Mouse (Mus musculus) intestine, postnatal 0 days (tissue): ENCODE data around the gene D5Ertd579e. TPM values are rescaled to one million over a fixed set of nuclear protein-coding genes. Genes with fewer than 3 reads are reported as not detected.
A peak's percentile ranks its signal among the peaks of the same experiment; 100 is the strongest.

ENCODE experiments used
- ATAC-seq: fragments of 200-750 bp; cut with Nextera tagmentation; 2 replicates; pipeline ENCODE4 v1.8.0; 2017; ENCODE audit warnings: mild to moderate bottlenecking, moderate TSS enrichment, moderate library complexity
- H3K27ac ChIP-seq: fragments of 300-500 bp; sonication (generic); 2 replicates; pipeline ENCODE4 v1.5.1; 2014; ENCODE audit warnings: mild to moderate bottlenecking, low read depth, low read length, moderate library complexity
- H3K27me3 ChIP-seq: fragments of 300-500 bp; sonication (generic); replicated peaks from 2 replicates; pipeline ENCODE4 v1.6.1; 2014; ENCODE audit warnings: low read length, mixed read lengths; ENCODE audit not compliant: control insufficient read depth, insufficient read depth
- H3K36me3 ChIP-seq: fragments of 300-500 bp; sonication (generic); 2 replicates; pipeline ENCODE4 v1.6.1; 2014; ENCODE audit warnings: mild to moderate bottlenecking, moderate library complexity; ENCODE audit not compliant: control insufficient read depth, insufficient read depth
- H3K4me1 ChIP-seq: fragments of 300-500 bp; sonication (generic); replicated peaks from 2 replicates; pipeline ENCODE4 v1.6.1; 2014; ENCODE audit warnings: antibody characterized with exemption, low read length, mixed read lengths; ENCODE audit not compliant: control insufficient read depth, insufficient read depth
- H3K4me2 ChIP-seq: fragments of 300-500 bp; sonication (generic); replicated peaks from 2 replicates; pipeline ENCODE4 v1.6.1; 2014; ENCODE audit warnings: low read depth, mild to moderate bottlenecking, moderate library complexity
- H3K4me3 ChIP-seq: fragments of 300-500 bp; sonication (generic); 2 replicates; pipeline ENCODE4 v1.5.1; 2014; ENCODE audit warnings: low read depth, low read length
- H3K9ac ChIP-seq: fragments of 300-500 bp; sonication (generic); 2 replicates; pipeline ENCODE4 v1.6.1; 2014; ENCODE audit warnings: mild to moderate bottlenecking, low read depth, low read length
- H3K9me3 ChIP-seq: fragments of 300-500 bp; sonication (generic); 2 replicates; pipeline ENCODE4 v1.6.1; 2016; ENCODE audit warnings: mixed run types; ENCODE audit not compliant: control insufficient read depth
- CTCF ChIP-seq: sonication (generic); IDR thresholded peaks from 2 replicates; pipeline ENCODE4 v1.5.1; 2016; ENCODE audit warnings: low read depth, mild to moderate bottlenecking, control low read depth, antibody characterized with exemption, moderate library complexity
- WGBS: fragments of 180-500 bp; shearing (Covaris S2); extraction: QIAGEN DNeasy Blood & Tissue Kit; methylation state at CpG from one replicate; pipeline ENCODE4 v1.1.7; 2014; 5-methylcytosine and 5-hydroxymethylcytosine counted together
- polyA plus RNA-seq: library from polyadenylated mRNA; unstranded; fragments of >200 nt; fragmentation: Nextera tagmentation; extraction: Ambion mirVana; gene quantifications from 2 replicates; pipeline ENCODE4 v1.2.1, GENCODE M21; 2015

Gene D5Ertd579e
- polyA plus RNA-seq, 1 experiment from 2014 or later = 19.6 TPM

DNA sequence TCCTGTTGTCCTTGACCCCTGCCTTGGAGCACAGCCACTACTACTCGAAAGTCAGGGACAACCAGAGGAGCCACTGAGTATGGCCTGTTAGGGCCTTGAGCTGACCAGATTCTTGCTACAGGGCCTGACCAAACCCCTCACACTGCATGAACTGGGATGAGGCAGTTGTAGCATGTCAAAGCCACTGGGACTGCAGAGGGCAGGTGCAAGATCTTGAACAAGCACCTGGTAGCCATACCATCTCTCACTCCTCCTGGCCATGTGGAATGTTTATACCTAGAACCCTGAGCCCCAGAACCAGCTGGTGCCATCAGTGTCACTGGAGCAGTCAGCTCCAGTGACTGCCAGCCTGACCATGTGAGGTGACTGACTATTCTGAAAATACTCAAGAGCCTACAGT, 96.9 kb downstream of the D5Ertd579e start:
- WGBS = 78% methylated on average over 1 of the region's 1 CpGs
- no peak for TF ChIP-seq CTCF
- ATAC-seq = no peak
- Histone ChIP-seq H3K9ac (no peak overlapping the region), H3K4me3 (no peak overlapping the region), H3K4me1 (no peaks in the 10 kb centered on the region), H3K36me3 (peaks cover 40% of the 10 kb centered on the region), H3K27me3 (no peaks in the 10 kb centered on the region), H3K4me2 (no peak overlapping the region), H3K27ac (no peak overlapping the region), H3K9me3 (no peaks in the 10 kb centered on the region)

DNA sequence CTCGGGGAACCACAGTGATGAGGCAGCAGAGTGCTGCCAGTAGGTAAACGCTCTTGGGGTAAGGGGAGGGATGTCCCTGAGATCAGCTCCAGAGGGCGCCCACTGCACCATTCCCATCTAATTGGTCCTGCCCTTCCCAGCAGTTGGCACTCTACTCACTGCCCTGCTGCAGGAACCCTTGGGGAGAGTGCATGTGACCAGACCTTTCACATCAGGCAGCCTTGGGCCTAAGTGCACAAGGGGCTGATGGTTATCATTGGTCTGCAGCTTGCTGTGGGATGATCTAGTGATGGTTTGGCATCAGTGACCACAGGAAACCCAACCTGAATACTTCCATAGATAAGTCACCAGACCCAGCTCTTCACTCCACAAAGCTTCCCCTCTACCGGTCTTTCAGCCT, 98.2 kb downstream of the D5Ertd579e start:
- Histone ChIP-seq H3K9ac (no peak overlapping the region), H3K4me3 (no peak overlapping the region), H3K9me3 (no peaks in the 10 kb centered on the region), H3K36me3 (peaks cover 27% of the 10 kb centered on the region), H3K27ac (no peak overlapping the region), H3K4me1 (no peaks in the 10 kb centered on the region), H3K4me2 (no peak overlapping the region), H3K27me3 (no peaks in the 10 kb centered on the region)
- TF ChIP-seq CTCF = peak; percentile 64
- WGBS = 30% methylated on average over 4 of the region's 4 CpGs
- no peak for ATAC-seq

DNA sequence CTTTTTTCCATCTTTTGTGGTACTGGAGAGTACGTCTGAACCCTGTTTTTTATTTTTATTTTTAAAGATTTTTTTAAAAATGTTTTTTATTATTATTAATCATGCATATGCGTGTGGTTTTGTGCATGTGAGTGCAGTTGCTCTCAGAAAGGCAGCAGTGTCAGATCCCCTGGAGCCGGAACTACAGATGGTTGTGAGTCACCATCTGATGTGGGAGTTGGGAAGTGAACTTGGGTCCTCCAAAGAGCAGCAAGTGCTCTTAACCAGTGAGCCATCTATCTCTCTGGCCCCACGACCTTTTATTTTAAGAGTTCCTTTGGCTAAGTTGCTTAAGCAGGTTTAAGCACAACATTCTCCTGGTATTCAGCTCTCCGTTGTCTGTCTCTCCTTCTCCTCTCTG, 99.6 kb downstream of the D5Ertd579e start:
- 67% methylated on average over 5 of the region's 5 CpGs for WGBS
- H3K27me3 ChIP-seq = no peaks in the 10 kb centered on the region
- no peak for ATAC-seq
- H3K4me1 ChIP-seq = no peaks in the 10 kb centered on the region
- H3K9ac ChIP-seq = no peak overlapping the region
- no peaks in the 10 kb centered on the region for H3K9me3 ChIP-seq
- H3K4me3 ChIP-seq = no peak overlapping the region
- H3K4me2 ChIP-seq = no peak overlapping the region
- no peak overlapping the region for H3K27ac ChIP-seq
- peaks cover 13% of the 10 kb centered on the region for H3K36me3 ChIP-seq
- TF ChIP-seq CTCF = no peak

DNA sequence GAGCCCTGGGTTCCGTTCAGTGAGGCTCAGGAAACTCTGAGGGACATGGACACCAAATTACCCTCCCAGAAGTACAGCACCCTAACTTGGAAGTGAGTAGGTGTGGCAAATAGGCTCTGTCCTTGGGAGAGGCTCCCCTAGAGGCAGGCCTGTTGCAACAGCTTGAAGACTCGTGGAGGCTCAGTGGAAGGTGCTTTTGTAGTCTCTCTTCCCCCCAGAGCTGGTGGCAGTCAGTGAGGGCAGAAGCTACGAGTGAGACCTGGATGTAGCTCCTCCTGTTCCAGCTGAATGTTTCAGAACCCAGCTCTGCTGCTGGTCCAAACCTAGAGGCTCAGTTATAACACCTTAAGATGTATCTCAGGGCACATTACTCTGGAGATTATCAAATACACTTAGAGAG, 100.7 kb downstream of the D5Ertd579e start:
- ATAC-seq = no peak
- Histone ChIP-seq H3K27ac (no peak overlapping the region), H3K27me3 (no peaks in the 10 kb centered on the region), H3K9ac (no peak overlapping the region), H3K9me3 (no peaks in the 10 kb centered on the region), H3K36me3 (peaks cover 6% of the 10 kb centered on the region; the same call in 1 of the 2 replicates), H3K4me3 (no peak overlapping the region), H3K4me1 (no peaks in the 10 kb centered on the region), H3K4me2 (no peak overlapping the region)
- TF ChIP-seq CTCF = peak; percentile 44
- whole genome bisulfite sequencing = 32% methylated on average over 3 of the region's 3 CpGs

DNA sequence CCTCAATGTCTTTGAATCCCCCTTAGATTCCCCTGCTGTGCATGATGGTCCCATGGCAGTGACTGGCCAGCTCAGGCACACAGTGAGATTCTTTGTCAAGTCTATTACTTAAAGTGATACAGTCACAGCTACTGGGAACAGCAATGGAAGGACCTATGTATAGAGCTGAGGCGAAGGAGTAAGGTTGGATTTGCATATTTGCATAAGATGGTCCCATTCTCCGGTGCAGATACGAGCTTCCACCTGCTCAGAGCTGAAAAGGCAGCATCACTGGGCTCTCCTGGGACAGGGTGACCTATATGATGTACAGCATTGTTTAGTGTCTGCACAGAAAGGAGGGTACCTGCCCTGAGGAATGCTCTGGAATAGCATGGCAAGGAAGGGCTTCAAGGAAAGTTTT, 101.5 kb downstream of the D5Ertd579e start:
- Histone ChIP-seq H3K27ac (no peak overlapping the region), H3K4me1 (no peaks in the 10 kb centered on the region), H3K36me3 (peaks cover under 1% of the 10 kb centered on the region; the same call in 1 of the 2 replicates), H3K9me3 (no peaks in the 10 kb centered on the region), H3K4me2 (no peak overlapping the region), H3K9ac (no peak overlapping the region), H3K4me3 (no peak overlapping the region), H3K27me3 (no peaks in the 10 kb centered on the region)
- no peak for TF ChIP-seq CTCF
- 84% methylated on average over 3 of the region's 3 CpGs for WGBS
- ATAC-seq = no peak

DNA sequence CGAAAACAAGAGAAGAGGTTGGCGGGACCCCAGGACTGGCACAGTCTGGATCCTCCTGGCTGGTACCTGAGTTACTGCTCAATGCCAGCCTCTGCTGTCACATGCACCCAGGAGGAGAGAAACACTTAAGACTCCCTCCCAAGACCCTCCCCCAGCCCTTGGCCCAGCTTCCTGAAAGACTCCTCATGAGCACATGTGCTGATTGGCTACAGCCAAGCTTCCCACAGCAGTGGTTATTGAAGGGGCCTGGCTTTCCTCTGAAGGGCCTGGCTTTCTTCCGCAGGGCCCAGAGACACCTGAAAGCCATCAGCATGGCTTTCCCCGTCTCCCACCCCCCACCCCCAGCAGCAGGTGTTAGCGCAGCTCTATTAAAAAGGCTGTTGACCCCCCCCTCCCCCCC, 102.6 kb downstream of the D5Ertd579e start, which contains the start of gene Tbc1d14:
TSS of gene Tbc1d14 (minus strand) at position 101 of the 400 bp plus-strand sequence.
- no peaks in the 10 kb centered on the region for H3K36me3 ChIP-seq
- H3K27me3 ChIP-seq = no peaks in the 10 kb centered on the region
- no peak for TF ChIP-seq CTCF
- H3K9ac ChIP-seq = no peak within 1 kb of the TSS
- ATAC-seq = no peak
- no peak within 1 kb of the TSS for H3K27ac ChIP-seq
- no peak within 1 kb of the TSS for H3K4me3 ChIP-seq
- no peak within 1 kb of the TSS for H3K4me2 ChIP-seq
- 74% methylated on average over 5 of the region's 5 CpGs for WGBS
- no peaks in the 10 kb centered on the region for H3K4me1 ChIP-seq
- no peaks in the 10 kb centered on the region for H3K9me3 ChIP-seq

DNA sequence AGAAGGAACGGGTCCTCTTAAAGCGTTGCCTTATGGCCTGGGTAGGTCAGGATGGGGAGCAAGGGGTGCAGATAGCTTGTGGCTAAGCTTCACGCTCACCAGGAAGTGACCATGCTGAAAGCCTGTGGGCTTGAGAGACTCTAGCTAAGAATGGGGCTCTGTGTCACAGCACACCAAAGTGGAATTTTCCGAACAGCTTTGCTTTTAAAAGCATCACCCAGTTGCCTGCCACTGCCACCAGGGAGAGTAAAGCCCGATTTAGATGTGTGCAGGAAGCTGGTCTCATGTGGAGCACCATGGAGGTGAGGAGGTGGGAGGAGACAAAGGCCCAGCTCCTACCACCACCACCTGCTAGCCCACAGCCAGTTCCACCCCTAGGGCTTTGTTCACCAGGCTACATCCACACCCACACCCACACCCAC, 105.3 kb downstream of the D5Ertd579e start:
- ATAC-seq = no peak
- H3K9ac ChIP-seq = no peak overlapping the region
- no peaks in the 10 kb centered on the region for H3K27me3 ChIP-seq
- 66% methylated on average over 5 of the region's 5 CpGs for WGBS
- no peak overlapping the region for H3K4me3 ChIP-seq
- H3K4me2 ChIP-seq = no peak overlapping the region
- no peaks in the 10 kb centered on the region for H3K36me3 ChIP-seq
- H3K27ac ChIP-seq = no peak overlapping the region
- H3K4me1 ChIP-seq = no peaks in the 10 kb centered on the region
- TF ChIP-seq CTCF = no peak
- H3K9me3 ChIP-seq = no peaks in the 10 kb centered on the region
